Mouse (Mus musculus) fat pad, adult 2 months (tissue): ENCODE data around the gene Rsph14.
A peak's percentile ranks its signal among the peaks of the same experiment; 100 is the strongest.

Experiments used
- DNase-seq: peaks from one replicate; pipeline ENCODE4 v3.0.0-alpha.2; 2011; ENCODE audit warnings: low read depth, low spot score; ENCODE audit errors: extremely low read depth

The Rsph14 gene

DNA sequence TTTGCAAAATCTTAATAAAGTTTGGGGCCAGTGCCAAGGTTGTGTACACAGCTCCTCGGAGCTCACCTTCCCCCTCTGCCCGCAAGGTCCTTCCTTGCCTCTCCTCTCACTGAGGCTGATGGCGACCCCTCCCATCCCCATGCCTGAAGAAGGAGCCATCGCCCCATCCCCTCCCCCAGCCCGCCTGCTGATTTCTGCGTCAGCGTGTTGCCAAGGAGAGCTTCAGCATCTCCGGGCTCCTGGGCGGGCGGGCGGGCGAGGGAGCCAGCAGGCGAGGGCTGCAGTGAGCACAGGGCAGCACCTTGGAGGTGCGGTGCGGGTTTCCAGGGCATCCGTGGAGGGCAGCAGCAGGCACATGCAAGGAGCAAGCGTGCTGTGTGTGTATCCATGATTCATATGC lies 37.0 kb downstream of the Rsph14 start:
- no peak for DNase-seq

DNA sequence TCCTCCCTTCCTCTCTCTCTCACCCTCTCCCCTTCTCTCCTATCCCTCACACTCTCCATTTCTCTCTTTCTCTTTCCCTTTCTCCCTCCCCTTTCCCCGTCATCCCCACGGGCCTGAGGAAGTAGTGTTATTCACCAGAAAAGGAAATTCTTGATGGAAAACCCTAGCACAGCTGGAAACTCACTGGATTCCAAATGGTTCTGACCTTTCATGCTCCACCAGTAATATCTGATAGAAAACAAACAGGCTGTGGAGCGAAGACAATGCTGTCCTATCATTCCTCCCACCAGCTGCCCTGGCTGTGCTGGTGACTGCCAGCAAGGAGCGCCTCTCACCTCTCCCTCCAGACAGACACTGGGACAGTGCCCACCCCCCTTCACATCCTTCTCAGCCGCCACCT lies 37.5 kb downstream of the Rsph14 start:
- no peak for DNase-seq

DNA sequence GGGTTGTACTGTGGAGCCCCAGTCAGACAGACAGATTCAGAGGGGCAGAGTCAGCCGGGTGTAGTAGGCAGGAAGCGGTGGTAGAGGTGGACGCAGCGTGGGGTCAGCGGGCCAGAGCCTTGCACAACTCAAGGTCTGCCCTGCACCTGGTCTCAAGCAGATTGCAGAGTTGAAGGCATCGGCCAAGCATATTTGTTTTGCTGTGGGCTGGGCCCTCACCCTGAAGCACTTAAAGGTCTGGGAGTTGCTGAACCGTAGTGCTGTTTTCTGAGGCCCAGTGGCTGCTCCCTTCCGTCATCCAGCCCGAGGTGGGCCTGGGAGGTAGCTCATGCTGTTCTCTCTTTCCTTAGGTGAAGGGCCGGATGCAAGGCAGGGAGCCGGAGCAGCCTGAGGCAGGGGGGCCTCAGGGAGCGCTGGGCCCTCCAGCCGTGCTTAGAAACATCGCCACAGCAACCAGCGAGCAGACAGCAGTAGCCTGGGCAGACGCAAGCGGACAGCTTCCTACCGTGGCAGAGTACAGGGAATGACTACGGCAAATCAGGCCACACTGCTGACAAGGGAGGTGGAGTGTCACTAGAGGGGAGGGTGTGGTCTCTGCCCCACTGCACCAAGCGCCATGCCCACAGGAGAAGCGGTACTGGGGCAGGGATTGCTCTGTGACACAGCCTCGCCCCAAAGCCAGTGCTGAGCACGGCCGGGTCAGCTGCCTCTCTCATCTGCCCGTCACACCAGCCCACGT lies 41.6 kb downstream of the Rsph14 start:
- no peak for DNase-seq

DNA sequence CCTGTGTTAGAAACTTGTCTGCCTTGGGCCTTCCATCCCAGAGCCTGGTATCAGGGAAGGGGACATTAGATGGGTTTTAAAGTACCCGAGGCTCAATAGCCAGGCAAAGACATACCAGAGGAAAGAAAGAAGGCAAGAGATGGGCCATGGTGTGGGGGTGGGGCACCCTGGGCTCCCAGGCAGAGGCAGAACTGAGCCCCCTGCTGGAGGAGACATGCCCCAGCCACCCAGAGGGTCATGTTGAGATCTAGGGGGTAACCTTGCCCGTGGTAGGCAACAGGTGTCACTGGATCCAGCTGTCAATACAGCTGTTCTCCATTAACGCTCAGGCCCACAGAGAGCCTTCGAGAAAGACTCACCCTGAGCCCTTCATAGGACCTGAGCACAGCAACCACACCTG lies 42.6 kb downstream of the Rsph14 start:
- DNase-seq, result no peak

DNA sequence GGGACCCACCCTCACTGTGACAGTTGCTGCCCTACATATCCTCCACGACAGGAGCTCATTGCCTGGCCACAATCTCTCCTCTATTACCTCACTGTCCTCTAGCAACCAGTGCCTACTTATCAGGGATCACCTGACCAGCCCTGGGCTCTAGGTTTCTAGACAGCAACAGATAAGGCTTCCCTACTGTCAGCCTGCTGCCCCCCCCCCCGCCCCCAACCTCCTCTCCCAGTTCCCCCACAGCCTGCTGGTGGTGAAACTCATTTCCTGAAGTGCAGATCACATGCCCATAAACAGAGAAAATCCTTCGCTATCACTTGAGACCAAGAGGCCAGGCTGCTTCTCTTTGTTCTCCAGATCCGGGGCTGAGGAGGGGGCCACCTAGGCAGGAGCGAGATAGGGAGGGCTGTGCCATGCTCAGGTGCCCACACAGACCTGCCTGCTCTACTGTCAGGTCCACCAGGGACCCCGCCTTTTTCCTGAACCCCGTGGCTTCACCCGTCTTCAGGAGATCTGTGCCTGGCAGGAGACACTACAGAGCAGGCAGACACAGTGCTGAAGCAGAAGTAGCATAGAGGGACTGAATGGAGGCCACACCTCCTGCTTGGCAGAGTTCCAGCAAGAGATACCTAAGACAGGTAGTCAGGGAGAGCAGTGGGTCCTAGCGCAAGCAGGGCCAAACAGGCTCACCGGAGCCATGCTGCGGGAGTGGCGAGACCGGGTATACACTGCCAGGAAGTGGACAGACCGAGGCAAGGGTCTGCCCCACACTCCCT lies 44.5 kb downstream of the Rsph14 start:
- no peak for DNase-seq

DNA sequence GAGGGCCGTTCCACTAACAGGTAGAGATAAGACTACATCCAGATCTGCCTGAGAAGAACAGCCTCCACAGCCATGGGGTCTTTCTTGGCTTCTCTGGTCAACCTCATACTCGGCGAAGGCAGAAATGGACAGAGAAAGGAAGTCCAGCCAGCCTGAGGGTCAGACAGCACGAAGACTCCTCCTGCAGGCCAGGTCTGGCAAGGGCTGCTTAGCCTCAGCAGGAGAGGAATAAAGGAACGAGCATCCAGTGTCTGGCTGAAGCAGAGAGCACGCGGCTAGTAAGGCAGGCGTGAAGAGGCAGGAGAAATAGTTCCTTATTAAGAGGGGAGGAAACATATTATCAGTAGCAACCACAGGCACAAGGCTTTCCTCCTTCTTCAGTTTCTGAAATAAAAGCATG lies 49.2 kb downstream of the Rsph14 start:
- no peak for DNase-seq

DNA sequence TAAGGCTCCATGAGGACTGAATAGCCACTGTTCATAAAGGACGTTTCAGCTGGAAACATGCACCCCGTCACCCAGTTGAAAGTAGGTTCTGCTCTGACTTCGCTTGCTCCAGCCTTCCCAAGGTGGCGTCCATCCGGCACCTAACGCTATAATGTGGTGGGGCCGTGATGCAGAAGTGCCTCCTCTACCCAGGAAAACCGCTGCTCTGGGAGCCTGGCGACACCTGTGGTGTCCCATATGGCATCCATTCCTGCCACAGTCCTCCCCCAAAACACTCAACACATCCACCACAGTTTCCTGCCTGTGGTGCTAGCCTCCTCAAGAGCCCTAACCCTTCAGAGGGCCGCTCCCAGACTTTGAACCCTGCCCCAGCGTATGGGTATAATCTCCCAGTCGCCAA lies 51.2 kb downstream of the Rsph14 start:
- no peak for DNase-seq

DNA sequence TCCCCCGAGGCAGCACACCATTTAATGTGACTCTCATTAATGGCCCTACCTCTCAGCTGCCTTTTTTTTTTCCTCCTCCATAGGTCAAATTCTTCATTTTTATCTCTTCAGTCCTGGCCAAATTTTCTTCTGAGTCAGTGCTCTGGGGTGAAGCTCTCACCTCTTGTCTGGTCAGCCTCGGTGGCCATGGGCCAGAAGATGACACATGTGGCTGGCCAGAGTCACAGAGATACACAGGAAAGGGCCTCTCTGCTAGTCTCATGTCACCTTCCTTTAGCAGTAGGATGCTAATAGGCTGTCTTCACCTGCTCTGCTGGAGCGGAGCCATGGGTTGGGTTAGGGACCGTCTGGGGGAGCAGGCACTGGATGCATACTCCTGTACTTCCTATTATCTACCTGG lies 54.3 kb downstream of the Rsph14 start:
- no peak for DNase-seq

DNA sequence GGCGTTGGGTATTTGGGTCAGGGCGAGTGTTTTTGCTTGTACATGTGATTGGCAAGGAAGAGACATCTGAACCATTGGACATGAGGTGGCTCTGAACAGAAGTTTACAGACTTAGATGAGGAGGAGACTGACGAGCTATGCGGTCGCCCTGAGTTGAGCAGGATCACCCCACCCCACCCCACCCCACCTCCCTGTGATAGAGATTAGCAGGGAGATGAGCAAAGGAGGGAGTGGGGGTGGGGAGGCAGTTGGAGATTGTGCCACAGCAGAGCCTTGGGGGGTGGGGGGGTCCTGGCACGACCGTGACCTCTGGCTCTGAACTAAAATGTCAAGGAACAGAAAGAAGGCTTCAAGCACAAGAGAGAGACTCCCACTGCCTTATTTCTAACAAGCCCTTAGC lies 56.0 kb downstream of the Rsph14 start:
- no peak for DNase-seq

DNA sequence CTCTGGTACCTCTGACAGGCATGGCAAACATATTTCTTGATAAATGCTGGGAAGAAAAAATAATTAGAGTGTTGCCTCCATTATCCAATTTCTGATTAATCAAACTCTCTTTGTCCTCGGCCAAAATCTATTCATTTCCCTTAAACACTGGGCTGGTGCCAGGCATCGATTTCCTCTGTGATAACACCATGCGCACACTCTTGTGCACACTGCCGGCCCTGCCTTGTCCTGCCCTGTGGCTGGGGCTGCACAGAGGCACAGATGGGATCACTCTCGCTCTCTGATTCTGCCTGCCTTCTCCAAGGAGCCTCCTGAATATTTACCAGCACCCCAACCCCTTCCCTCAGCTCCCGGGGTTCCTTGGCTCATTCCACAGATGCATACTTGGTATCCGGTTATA lies 56.8 kb downstream of the Rsph14 start:
- no peak for DNase-seq

DNA sequence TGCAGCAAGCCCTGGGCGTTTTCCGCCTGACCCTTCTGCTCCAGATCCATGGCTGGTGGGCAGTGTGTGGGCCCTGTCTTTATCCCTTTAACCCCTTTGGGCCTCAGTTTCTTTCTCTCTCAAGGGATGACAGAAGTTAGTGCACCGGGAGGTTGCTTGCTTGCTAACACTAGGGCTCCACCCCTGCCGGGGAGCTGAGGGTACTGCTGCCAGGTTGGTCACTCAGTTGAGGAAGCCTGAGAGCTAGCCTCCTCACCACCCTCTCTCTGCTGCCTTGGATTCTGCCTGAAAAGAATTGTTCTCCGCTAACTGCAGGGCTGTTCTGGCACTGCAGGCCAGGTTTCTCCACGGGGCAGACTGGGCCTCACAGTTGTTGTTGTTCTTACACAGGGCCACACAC lies 59.4 kb downstream of the Rsph14 start:
- no peak for DNase-seq

DNA sequence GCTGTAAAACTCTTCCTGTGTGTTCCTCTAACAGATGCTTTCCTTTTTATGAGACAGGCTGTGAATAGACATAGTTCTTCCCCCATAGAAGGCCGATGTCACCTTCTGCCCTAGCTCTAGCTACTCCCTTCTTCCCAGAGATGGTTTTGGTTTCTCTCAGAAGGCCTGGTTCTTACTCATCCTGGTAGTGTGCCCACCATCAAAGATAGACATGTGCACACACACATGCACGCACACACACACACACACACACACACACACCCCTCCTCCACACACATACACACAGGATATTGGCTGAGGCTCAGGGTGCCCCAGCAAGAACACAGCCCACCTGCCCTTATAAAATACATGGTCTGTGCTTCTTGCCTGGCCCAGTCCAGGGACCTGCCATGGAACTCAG lies 63.1 kb downstream of the Rsph14 start:
- no peak for DNase-seq

DNA sequence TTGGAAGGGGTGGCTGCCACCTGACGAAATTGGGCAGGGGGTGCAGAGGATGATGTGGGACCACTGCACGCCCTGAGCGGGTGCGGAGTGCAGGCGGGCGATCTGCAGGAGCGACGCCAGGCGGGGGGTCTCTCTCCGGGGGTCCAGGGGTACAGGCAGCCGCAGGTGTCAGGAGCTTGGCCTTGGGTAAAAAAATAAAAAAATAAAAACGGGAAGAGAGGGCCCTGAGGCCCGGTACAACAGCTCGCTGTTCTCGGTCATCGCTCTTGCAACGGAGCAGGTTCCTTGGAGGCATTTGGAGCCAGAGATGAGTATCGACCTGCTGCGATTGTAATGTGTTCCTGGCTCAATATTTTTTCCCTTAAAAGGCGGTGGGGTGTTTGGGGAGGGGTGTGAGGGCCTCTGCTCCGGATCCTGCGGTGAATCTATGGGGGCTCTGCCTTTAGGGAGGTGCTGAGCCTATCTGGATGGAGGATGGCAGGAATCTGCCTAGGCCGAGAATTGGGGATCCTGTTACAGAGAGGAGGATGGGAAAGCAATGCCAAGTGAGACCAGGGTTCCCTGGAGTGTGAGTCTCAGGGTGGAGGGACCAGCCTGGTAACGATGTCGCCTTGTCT lies 64.6 kb downstream of the Rsph14 start:
- no peak for DNase-seq

DNA sequence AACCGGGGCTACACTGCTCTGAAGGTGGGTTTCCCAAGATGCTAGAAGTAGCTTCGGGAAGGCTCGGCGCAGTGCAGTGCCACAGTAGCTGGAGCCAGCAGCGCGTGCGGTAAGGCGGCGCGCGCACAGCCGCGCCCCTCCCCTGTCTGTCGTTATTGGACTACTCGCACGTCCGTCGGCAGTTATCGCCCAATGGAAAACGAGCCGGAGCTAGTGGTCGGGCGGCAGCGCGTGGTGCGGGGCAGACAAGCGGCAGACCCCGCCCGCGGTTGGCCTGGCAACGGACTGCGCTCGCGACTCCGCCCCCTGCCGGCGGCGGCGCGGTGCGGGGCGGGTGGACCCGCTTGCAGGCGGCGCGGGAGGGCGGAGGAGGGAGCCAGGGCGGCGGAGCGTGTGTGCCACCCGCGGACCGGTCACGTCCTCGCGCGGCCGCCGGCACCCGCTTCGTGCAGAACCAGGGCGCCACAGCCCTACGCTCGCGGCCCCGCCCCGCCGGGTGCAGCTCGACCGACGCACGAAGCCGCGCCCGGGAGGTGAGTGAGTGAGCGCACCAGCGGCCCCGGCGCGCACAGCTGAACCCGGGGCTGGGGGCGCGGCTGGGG lies 65.4 kb downstream of the Rsph14 start, which contains the start of gene Gnaz:
Gene Gnaz (plus strand): TSS at position 328 of the 602 bp plus-strand sequence.
- peak; percentile 14 for DNase-seq

DNA sequence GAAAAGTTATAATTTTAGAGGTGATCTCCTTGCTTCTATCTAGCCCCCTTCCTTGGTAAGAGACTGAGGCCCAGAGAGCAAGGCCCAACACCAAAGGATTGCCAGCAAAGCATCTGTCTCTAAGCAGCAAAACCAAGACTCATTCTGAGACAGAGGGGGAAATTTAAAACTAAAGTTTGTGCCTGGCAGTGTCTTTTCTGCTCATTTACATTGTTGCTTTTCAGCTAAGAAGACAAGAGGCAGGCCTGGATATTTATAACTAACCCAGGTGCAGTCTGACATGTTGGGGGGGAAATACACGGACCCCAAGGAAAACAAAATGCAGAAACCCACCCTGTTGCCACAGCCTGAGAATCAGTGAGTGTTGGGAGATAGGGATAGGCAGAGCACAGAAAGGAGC lies 68.0 kb downstream of the Rsph14 start:
- DNase-seq, result no peak

DNA sequence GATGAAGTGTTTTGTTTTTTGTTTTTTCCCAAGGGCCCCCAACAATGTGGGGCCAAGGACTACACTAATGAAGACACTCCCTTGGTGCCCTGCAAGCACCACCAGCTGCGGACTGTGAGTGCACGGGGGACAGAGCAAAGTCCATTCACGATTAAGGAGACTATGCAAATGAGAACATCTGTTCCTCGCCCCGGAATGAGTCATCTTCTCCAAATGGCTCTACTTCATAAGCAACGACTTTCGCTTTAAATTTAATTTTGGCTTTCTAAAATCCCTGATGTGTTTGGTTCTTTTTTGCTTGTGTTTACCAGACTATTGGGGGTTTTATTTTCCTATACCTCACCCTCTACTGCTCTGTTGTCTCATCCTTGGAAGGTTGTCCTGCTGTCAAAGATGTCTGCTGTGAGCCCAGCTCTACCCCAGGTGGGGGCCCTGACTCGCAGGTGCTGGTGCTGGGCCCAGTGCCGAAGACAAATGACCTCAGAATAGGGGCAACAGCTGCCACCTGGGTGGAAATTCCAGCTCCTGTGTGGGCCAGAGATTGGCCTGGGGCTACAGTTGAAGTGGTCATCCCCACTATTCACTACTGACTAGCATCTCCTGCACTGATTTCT lies 79.4 kb downstream of the Rsph14 start:
- no peak for DNase-seq

DNA sequence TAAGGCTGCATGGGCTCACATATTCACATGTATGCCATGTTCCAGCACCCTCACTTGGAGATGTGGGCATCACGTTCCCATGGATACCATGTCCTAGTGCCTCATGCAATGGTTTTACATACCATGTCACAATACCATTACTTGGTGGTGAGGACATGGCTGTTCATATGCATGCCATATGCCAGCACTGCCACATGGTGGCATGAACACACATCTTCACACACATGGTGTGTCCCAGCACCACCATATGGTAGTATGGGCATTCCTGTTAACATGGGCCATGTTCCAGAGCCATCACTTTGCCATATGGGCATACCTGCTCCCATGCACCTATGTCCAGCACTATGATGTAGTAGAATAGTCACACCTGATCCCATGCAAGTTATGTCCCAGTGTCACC lies 91.6 kb downstream of the Rsph14 start:
- DNase-seq, result no peak

DNA sequence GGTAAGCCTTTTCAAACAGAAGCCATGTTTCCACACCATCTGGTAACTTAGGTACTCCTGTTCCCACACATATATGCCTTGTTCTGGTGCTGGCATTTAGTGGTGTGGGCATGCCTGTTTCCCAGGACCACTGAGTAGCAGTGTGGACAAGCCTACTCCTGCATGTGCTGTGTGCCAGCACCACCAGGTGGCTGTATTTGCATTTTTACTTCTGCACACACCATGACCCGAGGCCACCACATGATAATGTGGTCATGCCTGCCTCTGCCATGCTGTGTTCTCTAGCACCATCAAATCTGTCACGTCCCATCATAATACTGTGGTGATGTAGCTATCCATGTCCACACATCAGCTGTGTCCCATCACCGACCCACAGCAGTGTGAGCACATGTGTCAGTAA lies 93.1 kb downstream of the Rsph14 start:
- DNase-seq, result no peak

DNA sequence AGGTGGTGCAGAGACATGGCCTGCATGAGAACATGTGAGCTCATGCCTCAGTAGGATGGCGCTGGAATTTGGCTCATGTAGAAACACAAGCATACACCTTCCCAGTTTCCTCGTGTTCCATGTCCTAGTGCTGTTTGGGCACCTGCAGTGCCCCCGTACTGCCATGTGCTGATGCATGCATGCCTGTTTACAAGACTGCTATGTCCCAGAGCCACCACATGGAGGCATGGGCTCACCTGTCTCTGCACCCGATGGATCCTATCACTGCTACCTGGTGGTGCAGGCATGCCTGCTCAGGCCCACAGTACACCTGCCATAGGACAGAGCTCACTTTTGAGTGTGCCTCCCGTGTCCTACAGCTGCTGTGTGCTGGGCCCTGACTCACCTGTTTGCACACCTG lies 94.0 kb downstream of the Rsph14 start:
- DNase-seq, result no peak

DNA sequence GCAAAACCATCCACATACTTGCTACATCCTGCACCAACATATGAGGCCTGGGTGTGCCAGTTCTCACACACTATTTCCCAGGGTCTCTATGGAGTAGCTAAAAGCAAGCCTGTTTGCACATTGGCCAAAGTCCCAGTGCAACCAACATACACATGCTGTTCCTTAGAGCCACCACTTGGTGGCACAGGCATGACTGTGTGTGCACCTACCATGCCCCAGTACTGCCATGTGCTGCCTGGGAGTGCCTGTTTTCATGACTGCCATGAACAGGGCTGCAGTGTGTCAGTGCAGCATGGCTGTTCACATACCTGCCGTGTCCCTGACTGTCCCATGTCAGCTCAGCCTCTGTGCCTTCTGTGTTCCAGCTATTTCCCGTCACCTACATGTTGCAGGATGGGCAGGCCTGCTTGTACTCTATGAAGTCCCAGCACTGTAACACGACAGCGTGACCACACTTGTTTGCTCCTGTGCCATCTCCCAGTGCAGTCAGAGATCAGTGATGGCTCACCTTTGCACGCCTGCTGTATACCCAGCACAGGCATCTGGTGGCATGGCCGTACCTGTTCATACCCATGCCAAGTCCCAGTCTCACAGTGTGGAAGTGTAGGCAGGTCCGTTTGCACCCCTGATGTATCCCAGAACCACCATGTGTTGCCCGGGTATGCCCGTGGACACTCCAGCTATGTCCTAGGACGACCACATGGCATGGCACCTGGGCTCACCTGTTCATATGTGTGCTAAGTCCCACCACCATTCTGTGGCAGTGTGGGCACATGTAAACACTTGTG lies 95.2 kb downstream of the Rsph14 start:
- DNase-seq, result no peak

DNA sequence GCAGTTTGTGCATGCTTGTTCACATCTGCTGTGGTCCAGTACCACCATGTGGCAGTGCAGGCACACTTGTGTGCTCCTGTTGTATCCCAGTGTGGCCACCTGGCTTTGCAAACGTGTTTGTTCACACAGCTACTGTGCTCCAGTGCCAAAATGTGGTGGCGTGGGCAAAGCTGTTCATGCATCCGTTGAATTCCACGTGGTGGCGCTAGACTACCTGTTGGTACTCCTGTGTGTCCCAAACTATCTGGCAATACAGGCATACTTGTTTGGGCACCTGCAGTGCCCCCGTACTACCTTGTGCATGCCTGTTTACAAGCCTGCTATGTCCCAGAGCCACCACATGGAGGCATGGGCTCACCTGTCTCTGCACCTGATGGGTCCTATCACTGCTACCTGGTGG lies 97.4 kb downstream of the Rsph14 start:
- DNase-seq, result no peak
